Mouse (Mus musculus) liver, adult 2 months (tissue): Measurements from ENCODE around the gene Tmem184a.

ENCODE experiments used
- CTCF ChIP-seq: fragments of 200-500 bp; IDR thresholded peaks from 2 replicates; pipeline ENCODE4 v1.5.1; 2011; ENCODE audit warnings: low read depth, low read length, control low read depth
- POLR2A ChIP-seq: fragments of 200-500 bp; IDR thresholded peaks from 2 replicates; pipeline ENCODE4 v1.6.1; 2011; ENCODE audit warnings: low read length, control low read depth; ENCODE audit not compliant: insufficient read depth; ENCODE audit errors: extremely low read depth

GRCm38 (mm10) chr5:139811677-139812397 is 7.9 kb downstream of the Tmem184a start:
- TF ChIP-seq POLR2A (no peak), CTCF (no peak)
